Mouse (Mus musculus) stomach, postnatal 0 days (tissue): ENCODE measurements at regions not wholly inside any gene's neighbourhood (a gene's known extent, or its start where the extent isn't known, plus 50 kb on each side); places are given as distances from the start of the nearest gene placed in this dataset.

ENCODE experiments used
- CTCF ChIP-seq: IDR thresholded peaks from 2 replicates; pipeline ENCODE4 v1.5.1; 2016; ENCODE audit warnings: antibody characterized with exemption, low read depth, mild to moderate bottlenecking, moderate library complexity
- EP300 ChIP-seq: optimal IDR thresholded peaks from 2 replicates; pipeline ENCODE3; 2016; ENCODE audit warnings: antibody characterized with exemption

- no peak for TF ChIP-seq EP300
- no peak for TF ChIP-seq CTCF
Measured at GRCm38 (mm10) chr3:115554809-115555708, 159.8 kb downstream of the S1pr1 start.
